Comparison of ENCODE assay signal across 8 mouse cellular contexts in the genomic region with DNA sequence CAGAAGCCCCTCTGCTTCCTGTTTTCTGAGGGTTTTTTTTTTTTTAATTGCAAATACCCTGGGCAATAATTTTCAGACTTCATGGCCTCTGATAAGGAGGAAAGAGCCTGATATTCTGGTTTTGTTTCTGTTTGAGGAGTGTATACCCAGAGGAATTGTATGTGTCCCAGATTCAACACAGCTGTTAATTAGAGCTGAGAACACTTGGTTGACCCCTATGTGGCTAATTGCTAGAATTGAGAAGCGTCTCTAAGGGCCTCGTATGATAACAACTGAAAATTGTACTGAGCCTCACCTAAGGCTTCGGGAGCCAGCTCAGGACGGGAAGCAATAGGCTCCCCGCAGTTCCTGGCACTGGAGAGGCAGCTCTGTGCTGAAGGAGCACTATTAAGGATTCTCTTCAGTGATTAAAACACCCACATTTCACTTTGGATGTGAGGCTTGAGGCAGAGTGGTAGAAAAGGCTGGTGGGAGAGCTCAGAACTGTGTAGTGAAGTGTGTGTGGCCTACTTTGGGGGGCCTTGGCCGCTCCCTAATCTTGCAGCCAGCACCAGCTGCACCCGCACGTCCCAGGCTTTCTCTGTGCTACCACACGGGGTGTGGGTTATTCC. TPM values are rescaled to one million over a fixed set of nuclear protein-coding genes. Genes with fewer than 3 reads are reported as not detected.
A peak's percentile ranks its signal among the peaks of the same experiment; 100 is the strongest.
DNase-seq lines count a peak whose midpoint lies in the region; ATAC-seq and TF ChIP-seq lines count a peak whose summit lies in the region.

No protein-coding gene starts in this region.

- H3K36me3 ChIP-seq in kidney, postnatal 0 days (ENCODE audit: insufficient read depth, low read length): no peaks in the 10 kb centered on the region
- no peaks in the 10 kb centered on the region for H3K36me3 ChIP-seq in embryonic facial prominence, embryonic 14.5 days (ENCODE audit: control insufficient read depth, insufficient read depth, low read length)
- H3K36me3 ChIP-seq in hindbrain, embryonic 14.5 days (replicated peaks; ENCODE audit: control insufficient read depth, insufficient read depth): no peaks in the 10 kb centered on the region
- no peaks in the 10 kb centered on the region for H3K36me3 ChIP-seq in neural tube, embryonic 14.5 days (ENCODE audit: control insufficient read depth, insufficient read depth, low read length)
- no peaks in the 10 kb centered on the region for H3K36me3 ChIP-seq in liver, postnatal 0 days (replicated peaks; ENCODE audit: insufficient read depth, low read length)

- H3K4me1 ChIP-seq in kidney, postnatal 0 days (replicated peaks; ENCODE audit: insufficient read depth, low read length): no peaks in the 10 kb centered on the region
- peaks cover 25% of the 10 kb centered on the region for H3K4me1 ChIP-seq in embryonic facial prominence, embryonic 14.5 days (ENCODE audit: control insufficient read depth, insufficient read depth, low read length)
- peaks cover 29% of the 10 kb centered on the region for H3K4me1 ChIP-seq in hindbrain, embryonic 14.5 days (replicated peaks; ENCODE audit: control insufficient read depth, insufficient read depth, low read length)
- peaks cover 17% of the 10 kb centered on the region; the same call in 1 of the 2 replicates for H3K4me1 ChIP-seq in neural tube, embryonic 14.5 days (ENCODE audit: control insufficient read depth, insufficient read depth, low read length)
- no peaks in the 10 kb centered on the region for H3K4me1 ChIP-seq in liver, postnatal 0 days (ENCODE audit: insufficient read depth)

- WGBS in kidney, postnatal 0 days: 54% methylated on average over 9 of the region's 9 CpGs
- 23% methylated on average over 9 of the region's 9 CpGs for WGBS in embryonic facial prominence, embryonic 14.5 days
- 14% methylated on average over 9 of the region's 9 CpGs for WGBS in hindbrain, embryonic 14.5 days
- 13% methylated on average over 9 of the region's 9 CpGs for WGBS in neural tube, embryonic 14.5 days
- 70% methylated on average over 9 of the region's 9 CpGs for WGBS in liver, postnatal 0 days (ENCODE audit: insufficient replicate concordance)

- no peak for TF ChIP-seq CTCF in kidney, postnatal 0 days (IDR thresholded peaks at IDR 0.05; ENCODE audit: low read depth)
- TF ChIP-seq CTCF in liver, postnatal 0 days (IDR thresholded peaks at IDR 0.05; ENCODE audit: low read depth): no peak

- no peak overlapping the region for H3K4me3 ChIP-seq in kidney, postnatal 0 days (replicated peaks; ENCODE audit: low read depth, low read length)
- no peak overlapping the region for H3K4me3 ChIP-seq in embryonic facial prominence, embryonic 14.5 days (ENCODE audit: low read depth, low read length)
- no peak overlapping the region for H3K4me3 ChIP-seq in hindbrain, embryonic 14.5 days (replicated peaks; ENCODE audit: low read length)
- no peak overlapping the region for H3K4me3 ChIP-seq in neural tube, embryonic 14.5 days (ENCODE audit: low read depth, low read length)
- H3K4me3 ChIP-seq in liver, postnatal 0 days (ENCODE audit: low read depth, low read length): no peak overlapping the region

- ATAC-seq in kidney, postnatal 0 days (replicated peaks; ENCODE audit: low FRiP score, low read depth): no peak
- ATAC-seq in embryonic facial prominence, embryonic 14.5 days (ENCODE audit: low read depth): peak; percentile 58
- peak; percentile 74 for ATAC-seq in hindbrain, embryonic 14.5 days (ENCODE audit: low FRiP score)
- ATAC-seq in neural tube, embryonic 14.5 days (ENCODE audit: low read depth): peak; percentile 75
- ATAC-seq in liver, postnatal 0 days: no peak

- TF ChIP-seq EP300 in liver, postnatal 0 days (IDR thresholded peaks at IDR 0.05; ENCODE audit: low read depth): no peak

- peak overlapping the region; percentile 36; the same call in 1 of the 2 replicates for H3K4me2 ChIP-seq in kidney, postnatal 0 days (ENCODE audit: low read length)
- H3K4me2 ChIP-seq in embryonic facial prominence, embryonic 14.5 days (ENCODE audit: low read depth, low read length): peak overlapping the region; percentile 40
- peak overlapping the region; percentile 35 for H3K4me2 ChIP-seq in hindbrain, embryonic 14.5 days (replicated peaks)
- H3K4me2 ChIP-seq in neural tube, embryonic 14.5 days (ENCODE audit: low read depth, low read length): peak overlapping the region; percentile 32; the same call in 1 of the 2 replicates
- H3K4me2 ChIP-seq in liver, postnatal 0 days (ENCODE audit: low read depth, low read length): no peak overlapping the region

- H3K27ac ChIP-seq in kidney, postnatal 0 days: peak overlapping the region; percentile 9; the same call in 1 of the 2 replicates
- H3K27ac ChIP-seq in embryonic facial prominence, embryonic 14.5 days (replicated peaks; ENCODE audit: low read depth, low read length): peak overlapping the region; percentile 74
- peak overlapping the region; percentile 82 for H3K27ac ChIP-seq in hindbrain, embryonic 14.5 days
- H3K27ac ChIP-seq in neural tube, embryonic 14.5 days (ENCODE audit: low read depth, low read length): peak overlapping the region; percentile 58; the same call in 1 of the 2 replicates
- no peak overlapping the region for H3K27ac ChIP-seq in liver, postnatal 0 days (ENCODE audit: low read depth)

- no peak overlapping the region for H3K9ac ChIP-seq in kidney, postnatal 0 days (ENCODE audit: low read depth, low read length)
- 0 out of 2 replicates have a peak overlapping the region, but pooled peaks have one; percentile 30 for H3K9ac ChIP-seq in embryonic facial prominence, embryonic 14.5 days (ENCODE audit: low read depth, low read length)
- H3K9ac ChIP-seq in hindbrain, embryonic 14.5 days: peak overlapping the region; percentile 22; the same call in 1 of the 2 replicates
- no peak overlapping the region for H3K9ac ChIP-seq in neural tube, embryonic 14.5 days (replicated peaks; ENCODE audit: low read depth, low read length)
- H3K9ac ChIP-seq in liver, postnatal 0 days (replicated peaks): no peak overlapping the region

- DNase-seq in kidney, postnatal 0 days (ENCODE audit: low spot score): peak; percentile 66
- no peak for DNase-seq in kidney, postnatal 25 days
- DNase-seq in embryonic facial prominence, embryonic 14.5 days (ENCODE audit: low spot score): peak; percentile 74
- peak; percentile 54 for DNase-seq in hindbrain, embryonic 14.5 days (ENCODE audit: low spot score)
- no peak for DNase-seq in spleen, postnatal 10 days (ENCODE audit: low spot score in 2 of 2)
- DNase-seq in liver, postnatal 0 days: no peak
- DNase-seq in adrenal gland, postnatal 4 days (ENCODE audit: low spot score in 2 of 2): no peak

- H3K9me3 ChIP-seq in kidney, postnatal 0 days (replicated peaks; ENCODE audit: low read length): no peaks in the 10 kb centered on the region
- no peaks in the 10 kb centered on the region for H3K9me3 ChIP-seq in embryonic facial prominence, embryonic 14.5 days (ENCODE audit: control insufficient read depth, low read length)
- H3K9me3 ChIP-seq in hindbrain, embryonic 14.5 days (ENCODE audit: control insufficient read depth, low read length): no peaks in the 10 kb centered on the region
- H3K9me3 ChIP-seq in neural tube, embryonic 14.5 days (ENCODE audit: control insufficient read depth, low read length): no peaks in the 10 kb centered on the region
- H3K9me3 ChIP-seq in liver, postnatal 0 days (ENCODE audit: low read length): no peaks in the 10 kb centered on the region

- H3K27me3 ChIP-seq in kidney, postnatal 0 days (ENCODE audit: insufficient read depth, low read length): no peaks in the 10 kb centered on the region
- no peaks in the 10 kb centered on the region for H3K27me3 ChIP-seq in embryonic facial prominence, embryonic 14.5 days (replicated peaks; ENCODE audit: control insufficient read depth, insufficient read depth, low read length)
- H3K27me3 ChIP-seq in hindbrain, embryonic 14.5 days (ENCODE audit: control insufficient read depth, insufficient read depth, low read length): no peaks in the 10 kb centered on the region; the same call in 1 of the 2 replicates
- H3K27me3 ChIP-seq in neural tube, embryonic 14.5 days (ENCODE audit: control insufficient read depth, insufficient read depth, low read length): no peaks in the 10 kb centered on the region
- no peaks in the 10 kb centered on the region for H3K27me3 ChIP-seq in liver, postnatal 0 days (ENCODE audit: insufficient read depth, low read length)

RNA-seq across cellular contexts. Expression of a gene that starts 46.8 kb away (rescaled TPM):
- polyA plus RNA-seq in kidney, postnatal 0 days (2015; fragmentation: Nextera tagmentation; extraction: Ambion mirVana): 8.2 and 8.7 TPM in 2 replicates
- polyA plus RNA-seq in embryonic facial prominence, embryonic 14.5 days (2014; fragmentation: Nextera tagmentation; extraction: Ambion mirVana): 20.7 and 21.0 TPM in 2 replicates
- 17.8 and 19.4 TPM in 2 replicates for polyA plus RNA-seq in hindbrain, embryonic 14.5 days (2014; fragmentation: Nextera tagmentation; extraction: Ambion mirVana)
- 19.0 and 24.0 TPM in 2 replicates for polyA plus RNA-seq in neural tube, embryonic 14.5 days (2014; fragmentation: Nextera tagmentation; extraction: Ambion mirVana)
- polyA plus RNA-seq in liver, postnatal 0 days (2015; fragmentation: Nextera tagmentation; extraction: Ambion mirVana): 2.2 and 2.5 TPM in 2 replicates
- total RNA-seq in adrenal gland, postnatal 4 days (2021): 10 to 100 TPM; 47.5 to 48.2 TPM

Comparison
In these comparisons a context has a peak if more than half of its experiments do, and no peak if none do; other contexts are left out.
1. DNase-seq: peak in kidney, postnatal 0 days (single experiment), embryonic facial prominence, embryonic 14.5 days (single experiment) and hindbrain, embryonic 14.5 days (single experiment); none in kidney, postnatal 25 days (0 of 2), spleen, postnatal 10 days (0 of 2), liver, postnatal 0 days (single experiment) and adrenal gland, postnatal 4 days (0 of 2).
2. ATAC-seq: peak in embryonic facial prominence, embryonic 14.5 days (single experiment), hindbrain, embryonic 14.5 days (single experiment) and neural tube, embryonic 14.5 days (single experiment); none in kidney, postnatal 0 days (single experiment) and liver, postnatal 0 days (single experiment).
3. H3K9ac ChIP-seq: peak in embryonic facial prominence, embryonic 14.5 days (single experiment) and hindbrain, embryonic 14.5 days (single experiment); none in kidney, postnatal 0 days (single experiment), neural tube, embryonic 14.5 days (single experiment) and liver, postnatal 0 days (single experiment).